Mouse (Mus musculus): ENCODE data around the gene Tc2n. TPM values are rescaled to one million over a fixed set of nuclear protein-coding genes. Genes with fewer than 3 reads are reported as not detected.
"Not testable (repeated sequence)": the region's sequence is repeated elsewhere in the genome, so short reads cannot be mapped to it uniquely, and the experiment has no call there.

Gene Tc2n
- polyA plus RNA-seq, 1 experiment from 2014 or later: 0.20 TPM

DNA sequence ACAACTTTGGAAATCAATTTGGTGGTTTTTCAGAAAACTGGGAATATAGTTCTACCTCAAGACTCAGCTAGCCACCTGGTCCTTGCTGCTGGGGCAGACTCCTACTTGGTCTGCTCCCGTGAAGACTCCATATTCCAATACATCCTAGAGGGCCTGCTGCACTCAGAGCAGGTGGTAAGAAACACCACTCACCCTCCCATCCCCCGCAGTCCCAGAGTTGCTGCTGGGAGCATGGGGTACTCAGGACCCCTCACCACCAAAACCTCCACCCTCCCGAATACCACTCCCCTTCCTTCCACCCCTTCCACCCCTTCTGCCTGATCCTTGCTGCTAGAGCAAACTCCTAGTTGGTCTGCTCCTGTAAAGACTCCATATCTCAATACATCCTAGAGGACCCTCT lies 19.1 kb downstream of the Tc2n start:
- Histone ChIP-seq H3K36me3 (replicated peaks; ENCODE audit: insufficient read depth, low read length) (no peaks in the 10 kb centered on the region), H3K9me3 (ENCODE audit: low read length) (no peaks in the 10 kb centered on the region), H3K27me3 (ENCODE audit: insufficient read depth, low read length) (no peaks in the 10 kb centered on the region), H3K4me1 (ENCODE audit: insufficient read depth) (no peaks in the 10 kb centered on the region), H3K4me3 (ENCODE audit: low read depth, low read length) (no peak overlapping the region), H3K4me2 (ENCODE audit: low read depth, low read length) (no peak overlapping the region), H3K9ac (replicated peaks) (no peak overlapping the region), H3K27ac (ENCODE audit: low read depth) (no peak overlapping the region)
- TF ChIP-seq CTCF (IDR thresholded peaks at IDR 0.05; ENCODE audit: low read depth) (no peak), EP300 (IDR thresholded peaks at IDR 0.05; ENCODE audit: low read depth) (no peak)
- 73% methylated on average over 3 of the region's 3 CpGs for WGBS (ENCODE audit: insufficient replicate concordance)
- no peak for DNase-seq
- ATAC-seq: no peak

DNA sequence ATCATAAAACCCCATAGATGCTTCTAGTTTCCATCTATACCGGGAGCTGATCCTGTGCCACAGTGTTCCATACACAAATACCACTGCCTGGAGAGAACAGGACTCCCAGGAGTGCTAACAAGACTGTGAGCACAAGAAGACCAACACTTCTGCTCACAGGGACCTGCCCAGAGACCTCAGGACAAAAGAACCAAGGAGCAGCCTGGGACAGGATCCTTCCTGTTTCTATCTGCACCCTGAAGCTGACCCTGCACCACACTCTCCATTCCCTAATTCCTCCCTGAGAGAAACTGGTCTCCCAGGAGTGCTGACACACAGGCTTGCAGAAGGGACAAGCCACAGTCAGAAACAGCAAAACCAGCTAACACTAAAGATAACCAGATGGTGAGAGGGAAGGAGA lies 21.8 kb downstream of the Tc2n start:
- no peak for TF ChIP-seq CTCF (IDR thresholded peaks at IDR 0.05; ENCODE audit: low read depth)
- TF ChIP-seq EP300 (IDR thresholded peaks at IDR 0.05; ENCODE audit: low read depth): no peak
- Histone ChIP-seq H3K4me1 (ENCODE audit: insufficient read depth) (no peaks in the 10 kb centered on the region), H3K27ac (ENCODE audit: low read depth) (no peak overlapping the region), H3K4me3 (ENCODE audit: low read depth, low read length) (no peak overlapping the region), H3K9ac (replicated peaks) (no peak overlapping the region), H3K27me3 (ENCODE audit: insufficient read depth, low read length) (no peaks in the 10 kb centered on the region), H3K4me2 (ENCODE audit: low read depth, low read length) (no peak overlapping the region), H3K9me3 (ENCODE audit: low read length) (no peaks in the 10 kb centered on the region), H3K36me3 (replicated peaks; ENCODE audit: insufficient read depth, low read length) (no peaks in the 10 kb centered on the region)
- WGBS (ENCODE audit: insufficient replicate concordance): 57% methylated on average over 1 of the region's 1 CpGs
- DNase-seq (no peak), ATAC-seq (no peak)

DNA sequence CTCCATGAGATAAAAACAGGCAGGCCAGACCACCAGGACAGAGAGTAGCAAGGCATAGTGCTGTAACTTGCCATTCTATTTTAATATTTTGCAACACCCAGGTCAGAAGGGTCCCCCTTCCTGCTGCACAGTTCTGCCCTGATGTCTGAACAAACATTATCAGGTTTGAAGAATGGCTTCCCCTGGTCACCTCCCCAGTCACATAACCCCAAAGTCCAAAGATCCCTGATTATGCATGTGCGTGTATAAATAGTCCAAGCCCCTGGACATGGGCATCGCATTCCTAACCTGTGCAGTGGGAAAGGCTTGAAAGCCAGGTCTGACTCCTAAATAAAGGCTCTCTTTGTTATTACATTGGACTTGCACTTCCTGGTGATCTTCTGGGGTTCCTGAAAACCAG lies 37.8 kb downstream of the Tc2n start:
- no peaks in the 10 kb centered on the region for H3K9me3 ChIP-seq (ENCODE audit: low read length)
- no peaks in the 10 kb centered on the region for H3K4me1 ChIP-seq (ENCODE audit: insufficient read depth)
- H3K27ac ChIP-seq (ENCODE audit: low read depth): no peak overlapping the region
- no peak overlapping the region for H3K4me2 ChIP-seq (ENCODE audit: low read depth, low read length)
- H3K27me3 ChIP-seq (ENCODE audit: insufficient read depth, low read length): no peaks in the 10 kb centered on the region
- no peaks in the 10 kb centered on the region for H3K36me3 ChIP-seq (replicated peaks; ENCODE audit: insufficient read depth, low read length)
- H3K4me3 ChIP-seq (ENCODE audit: low read depth, low read length): no peak overlapping the region
- DNase-seq: no peak
- no peak for ATAC-seq
- 74% methylated on average over 2 of the region's 2 CpGs for WGBS (ENCODE audit: insufficient replicate concordance)
- H3K9ac ChIP-seq (replicated peaks): no peak overlapping the region
- TF ChIP-seq CTCF (IDR thresholded peaks at IDR 0.05; ENCODE audit: low read depth): no peak

DNA sequence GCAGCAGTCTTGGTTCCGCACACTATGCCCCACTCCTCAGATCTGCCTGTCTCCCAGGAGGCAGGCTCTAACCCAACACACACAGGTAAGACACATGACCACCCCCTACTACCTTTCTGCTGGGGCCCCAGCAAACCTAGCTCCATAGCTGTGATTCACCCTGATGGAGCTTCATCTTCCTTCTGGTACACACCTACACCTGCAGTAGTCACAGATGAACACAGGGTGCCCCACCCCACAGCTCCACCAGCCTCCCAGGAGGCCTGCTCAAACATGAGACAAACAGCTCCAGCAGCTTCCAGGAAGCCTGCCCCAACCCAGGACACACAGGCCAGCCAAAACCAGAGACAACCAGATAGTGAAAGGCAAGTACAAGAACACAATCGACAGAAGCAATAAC lies 50.8 kb downstream of the Tc2n start:
- no peaks in the 10 kb centered on the region for H3K27me3 ChIP-seq (ENCODE audit: insufficient read depth, low read length)
- DNase-seq (no peak), ATAC-seq (no peak)
- H3K9ac ChIP-seq (replicated peaks): no peak overlapping the region
- H3K27ac ChIP-seq (ENCODE audit: low read depth): no peak overlapping the region
- TF ChIP-seq EP300 (IDR thresholded peaks at IDR 0.05; ENCODE audit: low read depth) (no peak), CTCF (IDR thresholded peaks at IDR 0.05; ENCODE audit: low read depth) (no peak)
- H3K9me3 ChIP-seq (ENCODE audit: low read length): no peaks in the 10 kb centered on the region
- WGBS (ENCODE audit: insufficient replicate concordance): 80% methylated on average over 2 of the region's 2 CpGs
- no peaks in the 10 kb centered on the region for H3K4me1 ChIP-seq (ENCODE audit: insufficient read depth)
- no peaks in the 10 kb centered on the region for H3K36me3 ChIP-seq (replicated peaks; ENCODE audit: insufficient read depth, low read length)
- H3K4me2 ChIP-seq (ENCODE audit: low read depth, low read length): no peak overlapping the region
- no peak overlapping the region for H3K4me3 ChIP-seq (ENCODE audit: low read depth, low read length)

DNA sequence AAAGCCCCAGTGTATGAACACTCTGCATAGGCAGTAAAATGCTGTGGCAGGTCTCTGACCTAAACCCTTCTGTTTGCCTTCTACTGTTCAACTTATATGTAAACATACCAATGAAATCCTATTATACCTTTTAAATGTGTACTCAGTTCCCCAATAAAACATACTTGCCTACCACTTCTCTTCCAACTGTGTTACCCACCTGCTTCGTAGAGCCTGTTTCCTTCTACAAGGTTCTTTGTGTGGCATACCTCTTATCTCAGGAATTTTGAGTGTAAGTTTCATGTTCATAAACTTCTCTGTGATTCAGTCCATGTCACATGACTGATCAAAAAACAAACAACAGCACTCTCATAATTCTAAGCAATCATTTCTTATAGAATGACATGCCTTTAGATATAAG lies 85.2 kb downstream of the Tc2n start:
- Histone ChIP-seq H3K4me3 (ENCODE audit: low read depth, low read length) (no peak overlapping the region), H3K4me2 (ENCODE audit: low read depth, low read length) (no peak overlapping the region), H3K27me3 (ENCODE audit: insufficient read depth, low read length) (no peaks in the 10 kb centered on the region), H3K9me3 (ENCODE audit: low read length) (no peaks in the 10 kb centered on the region), H3K27ac (ENCODE audit: low read depth) (no peak overlapping the region), H3K36me3 (replicated peaks; ENCODE audit: insufficient read depth, low read length) (no peaks in the 10 kb centered on the region), H3K4me1 (ENCODE audit: insufficient read depth) (no peaks in the 10 kb centered on the region), H3K9ac (replicated peaks) (no peak overlapping the region)
- no peak for DNase-seq
- 79% methylated on average over 1 of the region's 1 CpGs for WGBS (ENCODE audit: insufficient replicate concordance)
- TF ChIP-seq CTCF (IDR thresholded peaks at IDR 0.05; ENCODE audit: low read depth) (no peak), EP300 (IDR thresholded peaks at IDR 0.05; ENCODE audit: low read depth) (no peak)
- no peak for ATAC-seq

DNA sequence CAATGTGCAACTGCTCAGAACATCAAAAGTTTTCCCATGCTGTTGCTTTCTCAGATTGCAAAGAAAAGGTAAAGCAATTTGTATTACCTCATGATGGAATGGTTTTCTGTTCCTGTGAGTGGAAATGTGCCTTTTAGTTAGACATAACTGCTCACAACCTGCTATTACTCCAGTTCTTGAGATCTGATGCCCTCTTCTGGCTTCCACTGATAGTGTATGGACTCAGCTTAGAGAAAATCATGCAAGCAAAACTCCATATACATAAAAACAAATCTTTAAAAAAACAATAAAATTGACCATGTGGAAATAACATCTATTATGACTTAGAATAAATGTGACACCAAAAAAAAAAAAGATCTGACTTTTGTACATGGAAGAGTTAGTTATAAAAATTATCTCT lies 111.7 kb downstream of the Tc2n start:
- H3K4me2 ChIP-seq (ENCODE audit: low read depth, low read length): not testable (repeated sequence)

More for the DNA sequence above, 111.7 kb downstream of the Tc2n start:
- H3K4me3 ChIP-seq (ENCODE audit: low read depth, low read length); H3K36me3 ChIP-seq (replicated peaks; ENCODE audit: insufficient read depth, low read length); H3K4me1 ChIP-seq (ENCODE audit: insufficient read depth); H3K9me3 ChIP-seq (ENCODE audit: low read length); H3K27me3 ChIP-seq (ENCODE audit: insufficient read depth, low read length); DNase-seq; H3K27ac ChIP-seq (ENCODE audit: low read depth); H3K9ac ChIP-seq (replicated peaks); ATAC-seq: not testable (repeated sequence)

Other genes with a start within 250 kb of the Tc2n start
- gene Fbln5, start 100.5 kb upstream of the Tc2n start, polyA plus RNA-seq (2015; fragmentation: Nextera tagmentation; extraction: Ambion mirVana): 10.7 TPM in 2 replicates
- 8.1 and 12.0 TPM in 2 replicates for gene Trip11, start 194.7 kb upstream of the Tc2n start, polyA plus RNA-seq (2015; fragmentation: Nextera tagmentation; extraction: Ambion mirVana)
- gene Atxn3, start 239.7 kb upstream of the Tc2n start, polyA plus RNA-seq (2015; fragmentation: Nextera tagmentation; extraction: Ambion mirVana): 7.4 and 7.6 TPM in 2 replicates

All from liver, postnatal 0 days (tissue).